Mouse (Mus musculus): ENCODE results near the gene Arl6ip4.

Arl6ip4 gene

DNA sequence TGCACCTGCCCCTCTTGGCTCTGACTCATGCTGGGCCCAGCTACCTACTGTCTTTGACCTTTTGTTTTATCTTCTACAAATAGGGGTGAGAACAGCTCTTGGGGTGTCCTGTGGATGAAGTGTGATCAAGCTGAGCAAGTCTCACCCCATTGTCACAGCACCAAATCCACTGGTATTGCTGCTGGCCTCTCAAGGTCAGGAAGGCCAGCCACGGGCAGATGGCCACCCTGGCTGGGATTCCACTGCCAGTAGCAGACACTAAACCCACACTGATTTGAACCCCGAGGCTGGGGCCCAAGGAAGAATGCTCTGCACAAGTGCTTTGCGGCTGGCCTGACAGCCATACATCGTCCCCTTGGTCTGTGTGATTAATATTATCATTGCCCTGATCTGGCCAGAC, 42.4 kb downstream of the Arl6ip4 start:
- no peak for DNase-seq

- DNase-seq, result peak; percentile 40
Observed at GRCm38 (mm10) chr5:124159453-124159852, 43.6 kb downstream of the Arl6ip4 start.

DNA sequence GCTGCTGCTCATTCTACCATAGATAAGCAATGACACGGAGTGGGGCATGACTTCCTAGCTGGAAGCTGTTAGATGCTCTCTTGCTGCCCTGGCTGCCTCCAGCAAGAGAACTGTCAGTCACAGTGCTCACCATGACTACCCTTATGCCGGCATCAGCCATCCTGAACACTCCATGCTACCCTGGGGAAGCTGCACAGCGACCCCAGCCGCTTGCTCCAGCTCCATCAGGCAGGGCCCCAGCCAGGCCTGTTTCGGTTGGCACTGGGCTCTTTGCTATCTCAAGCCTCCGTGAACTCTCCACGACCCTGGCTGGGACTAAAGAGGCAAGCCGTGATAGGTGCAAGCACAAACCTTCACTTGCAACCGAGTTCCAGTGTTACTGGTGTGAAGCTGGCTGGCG, 45.9 kb downstream of the Arl6ip4 start:
- peak; percentile 35 for DNase-seq

GRCm38 (mm10) chr5:124162577-124162976, 46.7 kb downstream of the Arl6ip4 start:
- peak; percentile 85 for DNase-seq

GRCm38 (mm10) chr5:124163445-124163844, 47.6 kb downstream of the Arl6ip4 start:
- DNase-seq, result no peak

GRCm38 (mm10) chr5:124165622-124166570, 50.0 kb downstream of the Arl6ip4 start:
- no peak for DNase-seq

- no peak for DNase-seq
Observed at GRCm38 (mm10) chr5:124166741-124167140, 50.9 kb downstream of the Arl6ip4 start.

GRCm38 (mm10) chr5:124167621-124168020, 51.7 kb downstream of the Arl6ip4 start:
- DNase-seq, result no peak
